Mouse (Mus musculus) lung, postnatal 25 days (tissue): ENCODE measurements around the gene Smim22.

Source experiments
- DNase-seq: peaks from one replicate; pipeline ENCODE4 v3.0.0; 2022; ENCODE audit warnings: low spot score

Gene Smim22

DNA sequence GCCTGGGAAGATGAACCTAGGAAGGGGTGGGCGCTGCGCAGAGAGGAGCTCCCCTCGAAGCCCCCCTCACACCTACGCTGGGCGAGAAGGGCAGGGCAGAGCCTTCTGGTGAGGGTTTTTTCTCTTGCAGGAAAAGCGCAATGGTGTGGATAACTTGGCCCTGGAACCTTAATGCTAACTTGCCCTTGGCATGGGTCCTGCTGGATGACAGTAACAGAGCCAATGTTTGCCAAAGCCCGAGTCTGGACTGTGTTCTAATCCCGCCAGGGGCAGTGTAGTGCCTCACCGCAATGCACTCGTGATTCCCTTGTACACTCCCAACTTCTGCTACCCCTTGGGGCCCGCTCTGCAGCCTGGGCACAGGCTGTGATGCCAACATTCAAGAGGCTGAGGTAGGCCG lies 988 bp downstream of the Smim22 start:
- no peak for DNase-seq

DNA sequence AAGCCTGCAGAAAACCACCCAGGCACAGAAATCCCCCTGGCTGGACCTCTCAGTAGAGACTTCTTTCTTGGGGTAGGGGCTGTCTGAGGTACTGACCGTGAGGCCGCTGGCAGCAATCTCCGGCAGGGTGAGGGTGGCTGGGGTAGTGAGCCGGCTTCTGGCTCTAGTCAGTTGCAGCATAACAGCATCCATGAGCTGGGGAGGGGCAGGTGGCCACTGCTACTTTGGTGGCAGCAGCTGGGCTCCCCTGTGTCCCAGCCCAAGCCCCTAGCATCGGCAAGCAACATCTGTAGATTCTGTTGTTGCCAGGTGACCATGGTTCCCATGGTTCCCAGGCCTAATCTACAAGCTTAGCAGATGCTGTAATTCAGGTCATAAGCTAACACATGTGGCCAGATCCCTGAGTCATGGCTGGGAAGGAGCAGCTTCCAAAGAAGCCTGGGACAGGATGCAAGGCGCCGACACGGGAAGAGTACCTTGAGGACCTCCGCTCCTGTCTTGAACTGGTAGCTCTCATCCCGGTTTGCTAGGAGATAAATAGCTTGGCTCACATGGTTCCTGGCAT lies 3.4 kb downstream of the Smim22 start:
- DNase-seq, result no peak

DNA sequence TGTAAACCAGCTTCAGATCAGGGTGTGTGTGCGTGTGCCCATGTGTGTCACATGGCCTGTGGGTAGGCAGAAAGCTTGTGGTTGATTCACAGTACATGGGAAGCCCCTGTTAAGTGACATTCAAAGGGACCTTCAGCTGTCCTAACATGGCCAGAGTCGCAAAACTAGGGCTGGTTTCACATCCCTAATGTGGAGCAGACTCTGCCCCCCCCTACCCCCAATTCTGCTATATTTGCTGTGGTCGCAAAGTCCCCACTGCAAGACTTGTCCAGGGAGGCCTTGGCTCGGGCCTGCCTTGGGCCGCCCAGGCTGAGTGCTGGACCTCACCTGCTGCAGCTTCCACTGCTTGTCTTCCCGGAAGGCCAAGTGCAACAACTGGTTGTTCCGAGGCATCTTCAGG lies 4.2 kb downstream of the Smim22 start:
- DNase-seq, result no peak

DNA sequence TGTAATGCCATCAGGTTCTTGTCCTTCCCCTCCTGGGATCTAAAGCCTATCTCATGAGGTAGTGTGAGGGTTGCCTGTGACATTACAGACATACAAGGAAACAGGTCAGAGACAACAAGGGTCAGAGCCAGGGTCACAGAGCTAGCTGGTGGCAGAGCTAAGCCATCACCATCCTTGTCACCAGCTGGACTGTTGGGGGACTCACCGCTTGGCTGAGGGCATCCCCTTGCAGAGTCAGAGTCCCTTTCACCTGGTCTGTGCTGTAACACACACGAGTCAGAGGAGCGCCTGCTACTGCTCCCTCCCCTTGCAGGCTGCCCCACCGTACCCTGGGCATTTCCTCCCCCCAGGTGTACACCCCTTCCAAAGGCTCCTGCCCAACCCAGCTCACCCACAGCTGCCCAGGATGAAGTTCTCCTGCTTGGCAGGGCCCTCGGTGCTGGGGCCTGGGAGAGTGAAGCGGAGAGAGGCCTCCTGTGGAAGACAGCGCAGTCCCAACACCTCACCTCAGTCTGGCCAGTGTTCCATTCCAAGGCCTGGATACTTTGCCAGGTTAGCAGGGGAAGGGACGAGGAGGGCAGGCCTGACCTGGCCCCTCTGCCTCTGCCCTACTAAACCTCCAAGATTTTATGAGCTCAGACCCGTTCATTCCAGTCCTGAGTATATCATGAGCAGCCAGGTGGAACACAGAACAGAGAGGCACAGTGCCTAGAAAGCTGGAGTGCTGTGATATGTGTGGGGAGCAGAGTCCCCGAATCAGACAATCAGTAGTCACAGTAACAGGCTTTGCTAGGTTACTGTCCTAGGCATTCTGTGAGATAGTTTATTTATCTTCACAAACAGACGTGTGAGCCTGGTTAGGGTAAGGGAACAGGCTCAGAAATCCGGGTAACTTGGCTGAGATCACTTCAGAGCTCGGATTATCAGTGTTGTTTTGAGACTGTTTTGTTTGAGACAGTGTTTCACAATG lies 5.2 kb downstream of the Smim22 start:
- DNase-seq, result no peak

DNA sequence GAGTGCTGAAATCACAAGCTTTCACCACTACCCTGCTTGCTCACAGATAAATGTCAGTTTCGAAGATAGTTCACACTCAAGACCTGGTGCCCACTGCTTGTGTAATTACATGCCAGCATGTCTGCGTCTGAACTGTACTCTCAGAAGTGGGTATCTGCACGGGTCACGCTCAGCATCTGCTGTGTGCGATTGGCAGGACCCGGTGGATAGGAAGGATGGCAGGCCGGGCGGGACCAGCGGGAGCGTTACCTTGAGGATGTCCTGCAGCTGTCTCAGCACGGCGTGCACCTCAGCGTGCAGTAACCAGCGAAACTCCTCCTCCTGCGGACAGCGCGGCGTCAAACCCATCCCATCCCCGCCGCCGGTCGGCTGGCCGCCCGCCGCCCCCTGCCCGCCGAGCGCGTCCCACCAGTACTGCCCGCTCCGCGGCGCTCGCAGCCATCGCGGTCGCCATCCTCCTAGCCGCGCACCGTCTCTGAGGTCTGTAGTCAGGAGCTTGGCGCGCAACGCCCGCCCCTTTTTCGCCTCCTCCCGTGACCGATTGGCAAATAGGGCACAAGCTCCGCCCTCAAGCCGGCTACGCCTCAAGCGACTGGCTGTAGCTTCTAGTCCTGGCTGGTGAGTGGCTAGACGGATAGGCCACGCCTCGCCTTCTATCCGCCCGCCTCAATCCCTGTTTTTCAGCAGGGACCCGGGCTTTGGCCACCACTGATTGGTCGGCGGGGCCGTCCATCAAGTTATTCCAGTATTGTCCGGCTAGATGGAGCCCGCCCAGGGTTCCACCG lies 6.2 kb downstream of the Smim22 start, which contains the start of gene Rogdi:
TSS of gene Rogdi (minus strand) at position 500 of the 785 bp plus-strand sequence.
- DNase-seq, result peak; percentile 99

DNA sequence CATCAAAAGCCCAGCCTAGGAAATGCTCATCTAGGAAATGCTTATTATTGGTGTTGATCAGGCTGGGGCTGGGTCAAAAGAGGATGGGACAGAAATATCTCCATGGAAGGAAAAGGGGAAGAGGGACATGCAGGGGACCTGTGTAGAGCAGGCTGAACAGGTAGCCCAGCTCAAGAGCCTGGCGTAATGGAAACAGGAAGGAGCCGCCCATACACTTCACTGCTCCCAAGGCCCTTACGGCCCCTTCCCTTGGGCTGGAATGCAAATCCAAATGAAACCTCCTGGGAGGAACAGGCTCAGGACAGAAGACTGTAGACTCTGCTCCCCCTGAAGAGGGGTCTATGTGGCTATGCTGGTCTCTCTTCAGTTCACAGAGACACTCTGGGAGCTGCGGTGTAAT lies 7.5 kb downstream of the Smim22 start:
- peak; percentile 48 for DNase-seq

DNA sequence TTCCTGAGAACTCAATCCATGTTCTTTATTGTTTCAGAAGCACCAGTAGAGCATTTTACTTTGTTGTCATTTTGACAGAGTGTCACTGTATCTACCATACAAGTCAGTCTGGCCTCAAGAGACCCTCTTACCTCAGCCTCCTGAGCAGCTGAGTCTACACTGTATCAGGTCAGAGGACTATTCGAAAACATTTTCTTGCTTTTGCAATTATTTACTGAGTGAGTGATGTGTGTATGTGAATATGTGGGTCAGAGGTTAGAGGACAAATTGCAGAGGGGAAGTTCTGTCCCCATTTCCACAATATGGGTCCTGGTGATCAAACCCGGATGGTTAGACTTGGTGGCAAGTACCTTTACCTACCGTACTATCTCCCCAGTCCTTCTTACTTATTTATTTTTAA lies 16.9 kb downstream of the Smim22 start:
- no peak for DNase-seq

DNA sequence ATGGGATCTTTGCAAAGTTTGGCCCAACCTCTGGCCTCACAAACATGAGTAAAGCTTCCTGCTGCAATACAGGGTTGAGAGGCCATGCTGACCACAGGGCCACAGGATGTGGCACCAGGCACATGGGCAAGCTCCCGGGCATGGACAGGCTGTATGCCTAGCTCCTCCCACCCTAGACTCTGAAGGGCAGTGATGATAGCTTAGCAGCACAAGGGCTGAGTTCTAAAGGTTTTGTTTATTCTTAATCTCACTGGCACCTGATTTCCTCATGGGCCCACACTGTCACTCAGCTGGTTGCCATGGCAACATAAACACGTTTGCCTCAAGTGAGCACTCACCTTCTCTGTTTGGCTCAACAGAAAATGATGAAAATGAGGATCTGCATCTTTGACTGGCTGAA lies 22.8 kb downstream of the Smim22 start:
- peak; percentile 66 for DNase-seq

DNA sequence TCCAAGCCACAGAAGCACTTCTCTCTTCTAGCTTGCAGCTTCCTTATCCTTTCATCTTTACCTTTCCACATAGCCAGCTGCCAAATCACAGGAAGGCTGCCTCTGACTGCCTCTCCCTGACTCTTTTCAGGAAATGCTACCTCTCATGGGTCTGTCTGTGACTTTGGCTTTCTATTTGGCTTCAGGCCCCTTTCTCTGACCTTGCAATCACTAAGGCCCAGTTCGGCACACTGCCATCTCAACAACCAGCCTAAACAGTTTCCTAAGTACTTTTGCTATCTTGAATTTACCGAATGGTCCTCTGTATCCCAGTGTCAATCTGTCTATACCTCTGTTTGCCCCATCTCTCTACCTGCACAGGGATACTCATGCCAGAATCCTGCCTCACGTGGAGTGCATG lies 28.5 kb downstream of the Smim22 start:
- DNase-seq, result no peak

DNA sequence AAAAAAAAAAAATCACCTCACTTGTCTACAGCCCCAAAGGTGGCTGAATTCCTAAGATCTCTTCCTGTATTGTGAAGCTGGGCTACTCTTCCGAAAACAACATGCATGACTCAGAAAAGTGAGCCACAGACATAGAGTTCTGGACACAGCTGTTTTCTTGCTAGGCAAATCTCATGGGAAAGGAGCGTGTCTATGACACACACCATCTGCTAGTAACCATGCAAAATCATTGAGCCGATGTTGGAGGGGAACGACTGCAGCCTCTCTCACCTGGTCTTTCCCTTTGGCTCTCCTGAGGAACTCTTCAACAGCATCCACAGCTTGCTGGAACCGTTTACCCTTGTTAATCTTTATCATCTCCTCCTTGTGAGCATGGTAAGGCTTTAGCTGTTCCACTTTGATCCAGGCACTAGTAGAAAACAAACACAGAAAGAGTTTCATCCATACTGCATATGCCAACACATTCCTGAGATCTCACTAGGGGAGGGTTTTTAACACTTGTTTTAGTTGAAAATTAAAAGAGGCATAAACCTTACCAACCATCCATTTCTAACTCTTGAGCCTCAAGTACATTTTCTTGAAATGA lies 29.7 kb downstream of the Smim22 start:
- DNase-seq, result no peak

DNA sequence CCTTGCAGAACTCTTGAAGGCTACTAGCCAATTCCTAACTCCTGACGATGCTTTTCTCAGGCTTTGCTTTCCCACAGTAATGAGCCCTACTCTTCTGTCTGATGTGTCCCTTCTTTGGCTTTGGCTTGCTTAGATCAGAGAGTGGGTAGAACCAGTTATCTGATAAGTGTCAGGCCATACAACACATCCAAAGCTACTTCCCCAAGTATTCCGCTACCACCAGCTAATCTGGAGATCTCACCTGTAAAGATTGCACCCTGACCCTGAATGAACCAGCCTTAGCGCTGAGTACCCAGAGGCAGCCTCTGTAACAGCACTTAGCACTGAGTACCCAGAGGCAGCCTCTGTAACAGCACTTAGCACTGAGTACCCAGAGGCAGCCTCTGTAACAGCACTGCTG lies 38.2 kb downstream of the Smim22 start:
- no peak for DNase-seq

DNA sequence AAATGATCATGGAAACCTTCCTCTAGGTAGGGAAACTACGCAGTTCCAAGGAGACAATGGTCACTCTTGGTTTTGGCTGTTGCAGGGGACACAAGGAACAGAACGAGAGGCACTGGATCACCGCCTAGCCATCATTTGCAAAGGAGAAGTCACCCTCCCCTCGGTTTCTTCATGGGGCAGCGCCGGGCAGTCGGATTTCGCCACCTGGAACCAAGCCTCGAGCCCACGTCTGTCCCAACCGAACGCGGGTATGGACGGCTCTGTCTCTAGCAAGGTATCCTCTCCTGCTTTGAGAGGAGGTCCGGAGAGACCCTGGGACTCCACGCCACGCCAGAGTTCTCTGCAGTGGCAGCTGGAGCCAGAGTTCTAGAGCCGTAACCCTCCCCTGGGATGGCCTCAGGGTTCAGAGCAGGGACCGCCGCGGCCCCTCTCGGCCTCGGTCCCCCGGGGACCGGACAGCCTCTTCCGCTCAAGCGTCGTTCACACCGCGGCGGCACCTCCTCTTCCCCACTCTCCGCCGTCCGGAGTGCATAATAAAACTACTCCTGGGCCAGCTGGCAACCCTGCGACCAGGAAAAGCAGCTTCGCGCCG lies 42.2 kb downstream of the Smim22 start:
- peak; percentile 10 for DNase-seq

DNA sequence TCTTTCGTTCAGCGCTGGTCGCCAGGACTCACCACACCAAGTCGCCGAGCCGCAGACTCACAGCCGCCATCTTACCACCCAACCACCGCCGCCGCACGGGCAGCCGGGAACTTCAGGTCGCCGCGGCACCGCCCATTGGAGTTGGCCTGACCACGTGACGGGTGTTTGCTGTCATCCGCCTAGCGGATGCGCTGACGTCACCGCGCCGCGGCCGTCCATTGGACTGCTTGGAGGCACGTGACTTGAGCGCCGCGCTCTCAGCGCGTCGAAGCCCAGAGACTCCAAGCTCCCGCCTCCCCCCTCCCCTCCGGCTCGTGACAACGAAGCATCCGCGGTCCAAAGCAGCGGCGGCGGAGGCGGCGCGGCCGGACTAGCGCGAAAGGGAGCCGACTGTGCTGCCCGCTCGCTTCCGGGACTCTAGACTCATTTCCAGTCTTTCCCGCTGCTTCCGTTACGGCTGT lies 42.7 kb downstream of the Smim22 start, which contains the start of the genes Glyr1 and Ubn1:
TSS of gene Glyr1 (minus strand) at position 90 of the 461 bp plus-strand sequence.
TSS of gene Ubn1 (plus strand) at position 284 of the 461 bp plus-strand sequence.
- DNase-seq, result peak; percentile 99

DNA sequence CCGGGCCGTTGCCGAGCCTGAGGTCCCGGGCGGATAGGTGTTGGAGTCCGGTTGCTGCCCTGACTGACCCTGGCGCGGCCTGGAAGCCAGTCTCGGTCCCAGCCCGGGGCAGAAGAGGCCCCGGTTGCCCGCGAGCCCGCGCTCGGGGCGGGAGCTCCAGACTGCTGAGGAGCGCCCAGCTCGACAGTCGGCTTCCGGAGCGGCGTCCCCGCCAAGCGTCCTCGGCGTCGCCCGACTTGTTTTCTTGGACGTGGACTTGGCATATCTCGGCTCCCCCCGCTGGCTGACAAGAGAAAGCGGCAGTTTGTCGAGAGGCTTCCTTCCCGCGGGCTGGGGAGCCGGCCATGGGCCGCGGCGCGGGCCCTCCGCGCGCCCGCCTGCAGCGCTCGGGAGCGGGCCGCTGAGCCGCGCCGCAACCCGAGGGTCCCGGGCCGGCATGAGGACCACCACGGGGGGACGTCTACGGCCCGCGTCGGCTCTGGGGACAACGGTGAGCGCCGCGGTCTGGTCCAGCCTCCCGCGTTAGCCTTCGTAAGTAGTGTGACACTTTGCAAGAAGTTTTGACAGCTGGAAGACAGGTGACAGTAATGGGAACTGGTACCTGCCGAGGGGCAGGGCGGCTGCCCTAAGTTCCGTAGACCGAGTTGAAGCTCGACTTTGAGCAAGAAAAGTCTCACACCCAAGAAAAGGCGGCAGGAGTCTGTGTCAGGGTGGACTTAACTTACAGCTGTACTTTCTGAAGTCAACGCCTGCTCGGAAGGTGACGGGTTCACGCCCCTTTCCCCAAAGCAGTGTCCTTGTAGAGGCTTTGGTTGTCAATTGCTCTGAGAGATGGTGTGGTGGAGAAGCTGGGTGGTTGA lies 43.4 kb downstream of the Smim22 start:
- DNase-seq, result peak; percentile 79
